Mouse (Mus musculus) gastrocnemius, postnatal 25 days (tissue): ENCODE data around the gene Slf2. TPM values are rescaled to one million over a fixed set of nuclear protein-coding genes. Genes with fewer than 3 reads are reported as not detected.

Source experiments
- DNase-seq: peaks from one replicate; pipeline ENCODE4 v3.0.0; 2022
- total RNA-seq, 2 experiments: library from RNA; stranded (reverse); gene quantifications; 1 replicate in 1 of 2; 2 replicates in 1 of 2; pipeline ENCODE4 v1.2.3; 2021

Gene Slf2
- total RNA-seq, 2 experiments from 2014 or later = 11.1 to 11.7 TPM

DNA sequence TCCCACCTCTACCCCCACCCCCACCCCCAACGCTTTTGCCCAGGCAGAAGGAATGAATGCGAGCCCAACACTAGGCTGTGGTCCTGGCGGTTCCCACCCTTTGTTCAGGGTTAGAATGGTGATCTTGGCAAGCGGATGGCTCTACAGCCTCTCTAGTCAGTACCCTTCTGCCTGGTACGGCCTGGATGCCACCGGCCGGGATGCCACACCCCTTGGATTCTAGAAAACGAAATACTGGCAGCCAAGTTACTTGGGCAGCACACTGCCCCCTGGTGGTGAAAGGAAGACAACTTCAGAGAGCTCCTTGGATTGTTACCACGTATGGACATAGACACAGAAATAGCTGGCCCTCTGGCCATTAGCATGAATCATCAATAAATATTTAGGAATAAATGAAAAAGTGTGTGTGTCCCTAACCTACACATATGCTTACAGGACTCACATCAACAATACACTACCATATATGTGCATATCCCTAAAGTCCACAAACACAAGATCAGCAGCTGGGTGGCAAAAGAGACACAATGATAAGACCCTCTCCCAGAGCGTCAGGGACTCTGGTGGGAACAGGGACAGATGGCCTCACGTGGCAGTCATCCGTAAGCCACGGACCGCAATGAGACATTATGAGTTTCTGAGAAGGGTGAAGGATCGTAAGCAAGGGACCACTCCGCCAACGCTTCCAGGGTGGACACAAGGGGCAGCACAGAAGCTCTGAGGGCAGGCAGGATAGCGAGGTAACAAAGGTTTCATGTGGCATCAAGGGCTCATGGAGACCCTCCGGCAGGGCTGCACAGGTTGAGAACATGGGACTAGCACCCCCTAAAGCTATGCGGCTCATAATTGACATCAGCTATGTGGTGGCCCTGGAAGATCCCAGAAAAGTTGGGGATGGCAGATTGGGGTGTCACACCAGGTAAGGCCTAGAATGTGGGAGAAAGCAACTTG lies 100.1 kb downstream of the Slf2 start:
- DNase-seq = peak; percentile 69

- peak; percentile 70 for DNase-seq
These were observed 100.8 kb downstream of the Slf2 start for GRCm38 (mm10) chr19:45031780-45032179.

Other genes with a start within 250 kb of the Slf2 start
- not detected for gene Pax2, start 175.1 kb upstream of the Slf2 start, total RNA-seq
- under 1 TPM; 0.19 to 0.33 TPM for gene Sema4g, start 58.0 kb downstream of the Slf2 start, total RNA-seq
- gene Twnk, start 74.5 kb downstream of the Slf2 start, total RNA-seq = 10 to 100 TPM; 16.2 to 16.6 TPM
- 10 to 100 TPM; 32.8 to 36.4 TPM for gene Mrpl43, start 75.3 kb downstream of the Slf2 start, total RNA-seq
- 10 to 100 TPM; 19.2 to 22.9 TPM for gene Lzts2, start 83.3 kb downstream of the Slf2 start, total RNA-seq
- 1 to 10 TPM; 5.4 to 5.9 TPM for gene Pdzd7, start 114.6 kb downstream of the Slf2 start, total RNA-seq
- 10 to 100 TPM; 20.7 to 22.5 TPM for gene Sfxn3, start 116.4 kb downstream of the Slf2 start, total RNA-seq
- gene Kazald1, start 144.1 kb downstream of the Slf2 start, total RNA-seq = 1 to 10 TPM; 5.4 to 6.3 TPM
- not detected for gene Tlx1, start 219.5 kb downstream of the Slf2 start, total RNA-seq